Mouse (Mus musculus) urinary bladder, postnatal 14 days (tissue): ENCODE data around the gene Dbndd2.

ENCODE experiments used
- DNase-seq: peaks from one replicate; pipeline ENCODE4 v3.0.0; 2021; ENCODE audit warnings: low spot score

Dbndd2 gene

DNA sequence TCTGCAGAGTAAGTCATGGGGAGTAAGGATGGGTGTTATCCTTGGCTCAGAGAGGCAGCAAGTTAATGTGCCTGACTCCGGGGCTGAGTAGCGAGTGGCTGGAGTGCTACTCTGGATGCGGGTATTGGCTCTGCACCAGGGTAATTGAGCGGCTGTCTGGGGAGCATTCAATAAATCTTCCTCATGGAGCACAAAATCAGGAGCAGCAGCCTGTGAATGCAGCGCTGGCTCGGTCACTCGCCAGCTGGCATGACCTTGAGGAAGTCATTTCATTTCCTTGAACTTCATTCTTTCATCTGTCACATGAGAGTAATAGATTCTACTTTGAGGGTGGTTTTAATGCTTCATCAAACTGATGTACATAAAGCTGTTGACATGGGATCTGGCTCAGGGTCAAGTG is 14.6 kb downstream of the Dbndd2 start:
- no peak for DNase-seq

DNA sequence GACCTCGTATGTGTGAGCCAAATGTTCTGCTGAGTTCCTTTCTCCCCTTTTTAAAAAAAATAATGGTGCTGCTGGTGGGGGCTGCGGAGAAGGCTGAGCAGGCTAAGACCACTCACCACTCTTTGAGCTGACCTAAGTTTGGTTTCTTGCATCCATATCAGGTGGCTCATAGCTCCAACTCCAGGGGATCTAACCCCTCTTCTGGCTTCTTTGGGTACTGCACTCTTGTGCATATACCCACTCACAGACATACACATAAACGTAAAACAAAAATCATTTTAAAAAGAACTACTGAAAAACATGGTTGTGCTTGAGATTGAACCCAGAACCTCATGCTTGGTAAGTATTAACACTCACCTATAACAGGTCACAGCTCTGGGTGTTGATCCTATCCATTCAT is 19.0 kb downstream of the Dbndd2 start:
- DNase-seq = no peak

DNA sequence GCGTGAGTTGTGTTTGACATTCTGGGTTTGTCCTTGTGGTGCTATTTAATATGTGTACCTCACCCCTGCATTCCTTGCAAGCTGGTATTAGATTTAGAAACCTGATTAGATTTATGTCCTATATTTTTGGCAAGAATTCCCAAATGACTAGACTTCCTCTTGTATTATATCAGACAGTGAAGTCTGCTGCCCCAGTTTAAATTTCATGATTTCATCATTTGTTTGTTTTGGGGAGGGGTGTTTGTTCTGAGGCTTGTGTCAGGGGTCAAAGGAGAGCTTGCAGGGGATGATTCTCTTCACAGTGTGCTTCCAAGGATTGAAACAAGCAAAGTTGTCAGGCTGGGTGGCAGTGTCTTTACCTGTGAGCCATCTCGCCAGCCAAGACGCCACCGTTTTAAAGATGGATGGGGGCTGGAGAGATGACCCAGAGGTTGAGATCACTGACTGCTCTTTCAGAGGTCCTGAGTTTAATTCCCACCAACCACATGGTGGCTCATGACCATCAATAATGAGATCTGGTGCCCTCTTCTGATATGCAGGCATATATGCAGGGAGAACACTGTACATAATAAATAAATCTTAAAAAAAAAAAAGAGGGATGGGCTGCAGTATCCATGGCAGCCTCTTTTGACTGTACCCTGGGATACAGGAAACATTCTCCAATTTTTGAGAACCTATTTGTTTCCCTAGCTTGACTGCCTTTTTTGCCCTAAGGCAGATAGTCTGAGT is 19.9 kb downstream of the Dbndd2 start:
- no peak for DNase-seq

DNA sequence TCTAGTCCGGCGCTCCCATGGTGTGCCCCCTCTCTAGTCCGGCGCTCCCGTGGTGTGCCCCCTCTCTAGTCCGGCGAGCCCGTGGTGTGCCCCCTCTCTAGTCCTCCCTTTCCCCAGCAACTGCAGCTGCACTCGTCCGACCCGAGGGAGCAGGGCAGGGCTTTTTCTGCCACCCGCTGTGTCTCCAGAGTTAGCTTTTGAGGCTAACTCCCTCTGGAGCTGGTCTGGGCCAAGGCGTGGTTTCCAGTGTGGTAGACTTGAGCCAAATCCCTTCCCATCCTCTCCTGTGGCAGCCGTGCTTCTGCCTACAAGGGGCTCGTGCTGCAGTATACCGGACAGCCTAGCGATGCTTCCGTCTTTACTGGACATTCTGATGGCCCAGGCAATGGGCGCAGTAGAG is 21.9 kb downstream of the Dbndd2 start:
- no peak for DNase-seq

DNA sequence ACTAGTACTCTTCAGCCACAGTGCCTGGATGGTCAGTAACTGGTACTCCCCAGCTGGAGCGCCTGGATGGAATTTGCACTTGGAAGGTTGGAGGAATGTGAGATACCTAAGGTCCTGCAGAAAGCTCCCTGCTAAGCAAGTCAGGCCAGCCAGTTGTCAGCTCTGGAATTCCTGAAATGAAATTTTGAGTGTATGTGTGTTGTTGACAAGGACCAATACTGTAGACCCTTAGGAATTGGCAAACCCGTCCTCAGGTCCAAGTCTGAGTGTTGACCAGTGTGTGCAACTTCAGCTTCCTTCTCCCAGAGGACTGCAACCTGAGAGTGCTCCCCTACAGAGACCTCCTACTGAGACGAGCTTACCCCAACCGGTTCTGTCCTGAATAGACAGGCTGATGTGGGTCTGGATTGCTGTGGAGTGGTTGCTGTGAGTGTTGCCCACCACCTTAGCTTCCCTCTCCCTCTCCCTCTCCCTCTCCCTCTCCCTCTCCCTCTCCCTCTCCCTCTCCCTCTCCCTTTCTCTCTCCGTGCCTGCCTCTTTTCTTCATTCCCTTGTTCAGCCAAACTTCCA is 24.8 kb downstream of the Dbndd2 start:
- no peak for DNase-seq

DNA sequence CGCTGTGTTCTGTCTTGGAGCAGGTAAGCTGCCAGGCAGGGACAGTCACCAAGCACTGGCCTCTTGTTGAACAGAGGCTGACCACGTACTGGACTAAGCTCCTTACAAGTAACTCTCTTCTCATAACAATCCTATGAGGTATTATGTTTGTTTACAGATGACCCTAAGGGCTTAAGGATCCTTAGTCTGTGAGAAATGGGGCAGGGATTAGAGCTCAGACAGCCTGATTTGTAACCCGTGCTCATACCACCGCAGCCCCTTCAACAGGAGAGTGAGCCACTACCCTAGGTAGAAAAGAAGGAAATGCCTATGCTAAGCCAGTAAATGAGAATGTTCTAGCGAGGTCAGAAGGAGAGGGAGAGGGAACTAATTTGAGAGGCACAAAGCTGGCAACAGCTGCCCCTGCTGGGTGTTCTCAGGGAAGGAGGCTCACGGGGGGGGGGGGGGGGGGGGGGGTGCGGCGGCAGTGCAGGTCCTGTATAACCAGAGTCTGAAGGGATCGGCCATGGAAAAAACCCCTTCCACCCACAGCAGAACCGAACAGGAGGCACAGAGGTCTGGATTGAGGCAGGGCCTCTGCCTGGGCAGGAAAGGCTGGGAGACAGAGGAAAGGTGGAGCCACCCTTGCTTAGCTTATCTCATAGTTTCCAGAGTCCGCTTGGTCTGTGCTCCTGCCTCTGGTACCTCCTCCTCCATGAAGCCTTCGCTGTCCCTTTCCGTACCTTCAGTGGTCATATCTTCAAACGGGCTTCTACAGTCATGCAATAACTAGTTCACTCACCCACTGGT is 26.4 kb downstream of the Dbndd2 start:
- DNase-seq = no peak

DNA sequence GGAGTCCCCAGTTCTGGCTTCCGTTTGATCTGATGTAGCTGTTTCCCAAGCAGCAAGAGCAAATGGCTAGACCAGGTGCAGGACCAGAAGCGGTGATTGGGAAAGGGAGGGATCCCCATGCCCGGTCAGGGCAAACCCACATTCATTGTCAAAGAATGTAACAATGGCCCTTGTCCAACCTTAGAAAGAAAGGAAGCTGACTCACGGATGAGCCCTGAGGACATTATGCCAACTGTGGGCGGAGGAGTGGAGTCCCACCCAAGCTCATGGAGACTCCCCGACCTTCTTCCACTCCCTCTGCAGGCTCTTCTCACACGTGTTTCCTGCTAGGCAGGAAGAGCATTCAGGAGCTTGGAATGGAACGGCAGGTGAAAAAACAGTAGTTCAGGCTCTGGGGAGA is 27.5 kb downstream of the Dbndd2 start:
- DNase-seq = peak; percentile 71

DNA sequence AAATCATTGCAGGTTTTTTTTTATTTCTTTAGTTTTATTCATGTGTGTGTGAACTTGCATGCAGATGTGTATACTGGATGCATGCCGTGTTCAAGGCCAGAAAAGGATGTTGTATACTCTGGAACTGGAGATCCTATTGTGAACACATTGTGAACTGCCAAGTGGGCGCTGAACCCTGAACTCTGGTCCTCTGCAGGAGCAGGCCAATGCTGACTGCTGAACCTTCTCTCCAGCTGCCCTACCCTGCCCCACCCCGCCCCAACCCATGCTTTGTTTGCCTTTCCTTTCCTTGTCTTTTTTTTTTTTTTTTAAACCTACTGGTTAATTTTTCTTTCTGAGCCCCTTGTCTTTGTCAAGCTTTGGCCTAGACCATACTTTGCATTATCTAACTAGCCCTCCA is 29.0 kb downstream of the Dbndd2 start:
- no peak for DNase-seq

DNA sequence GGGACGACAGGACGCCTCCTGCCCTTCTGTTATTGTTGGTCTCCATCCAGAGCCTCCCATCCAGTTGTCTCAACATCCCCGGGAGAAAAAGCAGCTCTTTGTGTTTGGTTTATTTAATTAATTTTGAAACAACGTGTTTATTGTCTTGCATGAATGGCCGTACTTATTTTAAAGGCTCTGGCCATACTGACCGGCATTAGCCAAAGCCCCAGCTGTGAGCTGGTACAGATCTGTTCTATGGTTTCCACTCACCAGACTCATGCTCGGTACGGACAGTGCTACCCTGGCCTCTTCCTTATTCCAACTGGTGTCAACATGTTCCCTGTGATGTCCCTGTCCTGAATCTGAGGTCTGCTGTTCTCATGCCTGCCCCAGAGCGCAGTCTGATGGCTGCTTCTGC is 30.0 kb downstream of the Dbndd2 start:
- DNase-seq = no peak

DNA sequence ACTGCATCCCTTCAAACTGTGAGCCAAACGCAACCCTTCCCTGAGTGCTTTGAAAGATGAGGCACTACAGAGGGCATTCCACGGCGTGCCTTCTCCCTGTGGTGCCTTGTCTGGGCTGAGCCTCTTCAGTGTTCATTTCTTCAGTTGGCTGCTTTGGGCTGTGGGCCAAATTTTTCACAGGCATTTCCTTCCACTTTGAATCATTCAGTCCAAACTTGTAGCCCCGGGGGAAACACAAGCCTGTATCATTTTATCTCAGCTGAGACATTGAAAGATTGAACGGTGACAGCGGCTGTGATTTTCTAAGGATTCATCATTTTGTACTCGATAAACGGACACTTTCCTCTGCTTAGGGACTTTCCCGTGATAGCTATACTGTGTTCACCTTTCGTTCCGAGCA is 30.7 kb downstream of the Dbndd2 start:
- no peak for DNase-seq

DNA sequence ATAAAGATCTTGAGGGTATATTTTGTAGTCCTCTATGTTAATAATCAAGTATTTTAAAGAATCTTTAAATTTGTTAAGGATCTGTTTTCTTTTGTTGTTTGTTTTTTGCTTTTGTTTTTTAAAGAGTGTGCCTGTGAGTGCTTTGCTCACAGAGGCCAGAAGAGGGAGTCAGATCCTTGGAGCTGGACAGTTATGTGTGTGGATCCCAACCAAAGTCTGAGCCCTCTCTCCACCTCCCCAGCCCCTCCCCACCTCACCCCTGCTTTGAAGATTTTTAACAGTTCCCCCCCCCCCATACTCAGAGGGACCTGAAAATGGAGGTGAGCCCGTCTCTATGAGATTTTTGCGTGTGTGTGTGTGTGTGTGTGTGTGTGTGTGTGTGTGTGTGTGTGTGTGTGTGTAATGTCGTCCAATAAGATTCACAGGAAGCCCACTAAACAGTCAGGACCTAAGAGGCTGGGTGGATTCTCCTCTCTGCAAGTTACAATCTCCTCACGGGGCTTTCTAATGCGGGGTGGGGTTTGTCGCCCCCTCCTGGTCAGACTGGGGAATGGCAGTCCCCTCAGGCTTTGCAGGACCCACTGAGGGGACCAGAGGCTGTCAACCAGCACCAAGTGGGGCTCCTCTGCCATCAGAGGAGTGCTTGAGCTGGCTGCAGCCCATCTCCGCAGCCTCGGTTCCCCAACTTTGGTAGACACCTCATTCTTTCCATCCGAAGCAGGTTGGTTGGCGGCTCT is 31.7 kb downstream of the Dbndd2 start:
- peak; percentile 57 for DNase-seq

DNA sequence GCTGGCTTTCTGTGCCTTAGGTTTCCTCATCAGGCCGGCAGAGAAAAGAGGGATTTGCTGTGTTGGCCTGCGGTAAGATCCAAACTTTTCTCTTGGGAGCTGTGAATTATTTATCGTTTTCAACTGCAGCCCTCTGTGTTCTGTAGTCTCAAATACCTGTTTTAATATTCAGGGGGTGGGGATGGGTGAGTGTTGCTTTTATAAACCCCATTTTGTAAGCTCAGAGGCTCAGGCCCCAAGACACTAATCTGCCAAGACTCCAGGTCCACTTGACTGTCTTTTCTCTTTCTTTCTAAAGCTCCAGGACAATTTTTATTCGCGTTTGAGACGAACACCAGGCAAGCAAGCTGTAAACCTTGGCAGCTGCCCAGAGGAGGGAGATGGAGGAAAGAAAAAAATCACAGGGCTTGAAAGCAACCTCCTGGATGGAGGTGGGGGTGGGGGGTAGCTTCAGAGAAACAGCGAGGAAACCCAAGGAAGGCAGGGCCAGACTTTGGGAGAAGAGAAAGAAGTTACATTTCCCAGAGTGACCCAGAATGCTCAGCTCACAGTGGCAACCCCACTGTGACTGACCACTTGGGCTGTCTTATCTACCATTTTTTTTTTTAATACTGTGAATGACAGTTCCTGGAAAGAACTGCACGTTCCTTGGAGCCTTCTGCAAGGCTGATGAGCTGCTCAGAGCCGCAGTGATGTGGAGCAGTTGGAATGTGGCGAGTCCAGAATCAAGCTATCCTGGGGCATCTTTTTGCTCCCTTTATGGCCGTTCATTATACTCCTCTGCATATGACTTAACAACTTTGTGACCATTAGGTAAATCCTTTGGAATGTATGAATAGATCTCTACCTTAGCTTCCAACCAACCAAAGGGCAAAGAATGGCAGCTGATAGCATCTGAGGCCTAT is 32.6 kb downstream of the Dbndd2 start:
- no peak for DNase-seq

DNA sequence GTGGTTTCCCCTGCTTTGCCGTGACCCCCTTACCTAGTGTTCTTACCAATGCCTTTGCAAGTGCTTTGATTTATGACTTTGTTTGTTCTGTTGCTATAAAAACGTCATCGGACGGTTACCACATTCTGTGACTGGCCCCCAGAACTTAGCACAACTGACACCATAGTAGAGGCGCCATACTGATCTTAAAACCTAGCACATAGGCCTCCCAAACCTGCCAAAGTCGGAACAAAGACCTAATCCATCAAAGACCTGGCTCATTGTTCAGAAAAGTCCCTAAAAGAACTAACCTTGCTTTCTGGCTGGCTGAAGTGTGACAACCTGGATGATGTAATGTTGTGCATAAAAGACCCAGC is 33.2 kb downstream of the Dbndd2 start:
- DNase-seq = no peak

DNA sequence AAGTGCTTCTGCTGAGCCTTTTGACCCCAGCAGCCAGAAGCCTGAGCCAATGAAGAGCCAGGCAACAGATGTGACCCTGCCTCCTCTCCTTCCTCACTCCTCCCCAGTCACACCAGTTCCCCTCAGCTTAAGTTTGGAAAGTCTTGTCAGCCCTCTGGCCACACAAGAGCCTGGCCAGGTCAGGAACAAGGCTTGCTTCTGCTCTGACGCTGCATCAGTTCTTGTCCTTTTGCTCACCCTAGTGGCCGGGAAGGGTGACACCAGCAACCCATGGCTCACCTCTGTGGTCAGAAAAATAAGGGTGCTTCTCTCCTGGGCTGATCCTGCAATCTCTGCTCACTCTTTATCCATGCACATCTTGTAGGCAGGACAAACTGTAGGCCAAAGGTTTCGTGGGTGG is 34.9 kb downstream of the Dbndd2 start:
- peak; percentile 76 for DNase-seq

DNA sequence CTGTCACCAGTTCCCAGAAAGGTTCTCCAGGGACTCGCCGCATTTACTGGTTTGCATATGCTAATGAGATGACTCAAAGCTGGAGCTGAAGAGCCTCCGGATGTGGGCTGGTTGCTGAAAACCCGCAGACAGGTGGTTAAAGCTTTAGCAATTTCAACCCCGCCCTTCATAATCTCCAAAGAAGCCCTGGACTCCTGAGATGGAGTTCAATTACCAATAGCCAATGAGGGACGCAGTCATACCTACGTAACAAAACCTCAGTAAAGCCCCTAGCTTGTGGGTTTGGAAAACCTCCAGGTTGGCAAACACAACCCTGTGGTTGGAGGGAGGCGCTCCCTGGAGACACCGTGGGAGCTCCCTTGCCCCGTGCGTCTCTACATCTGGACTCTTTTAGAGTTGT is 35.9 kb downstream of the Dbndd2 start:
- DNase-seq = no peak

DNA sequence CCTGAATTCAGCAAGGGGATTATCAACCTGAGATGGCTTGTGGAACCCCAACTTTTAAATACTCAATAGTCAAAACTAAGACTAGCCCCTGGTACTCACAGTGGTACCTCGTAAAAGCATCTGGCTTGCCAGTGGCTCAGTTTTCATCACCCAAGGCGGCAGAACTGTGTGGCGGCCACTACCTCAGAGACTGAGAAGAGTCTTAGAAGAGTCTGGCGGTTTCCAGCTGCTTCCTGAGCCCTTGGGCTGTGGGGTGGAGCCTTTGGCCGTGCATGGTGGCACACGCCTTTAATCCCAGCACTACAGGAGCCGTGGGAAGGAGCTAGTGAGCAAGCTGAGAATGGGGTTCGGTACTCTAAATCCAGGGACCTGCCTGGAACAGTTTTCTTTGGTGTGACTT is 36.4 kb downstream of the Dbndd2 start:
- no peak for DNase-seq

DNA sequence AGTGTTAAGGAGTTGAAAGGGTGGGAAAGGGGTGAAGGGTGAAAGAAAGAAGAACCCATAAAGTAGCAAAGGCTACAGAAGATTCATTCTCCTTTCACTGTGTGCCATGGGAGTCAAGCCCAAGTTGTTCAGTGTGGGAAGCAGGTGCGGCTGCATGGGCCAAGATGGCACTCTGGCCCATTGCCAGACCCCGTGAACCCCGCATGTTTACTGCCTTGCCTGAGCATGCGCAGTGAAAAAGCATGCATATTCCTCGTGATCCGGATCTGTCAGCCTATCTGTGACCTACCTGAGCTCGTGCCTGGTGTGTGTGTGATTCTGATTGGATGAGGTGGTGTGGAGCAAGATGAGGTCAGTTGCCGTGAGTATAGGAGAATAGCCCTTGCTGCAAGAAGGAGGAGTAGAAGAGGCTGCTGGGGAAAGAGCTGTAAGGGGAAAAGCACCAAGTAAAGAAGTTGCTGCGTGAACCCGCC is 37.4 kb downstream of the Dbndd2 start:
- DNase-seq = no peak

DNA sequence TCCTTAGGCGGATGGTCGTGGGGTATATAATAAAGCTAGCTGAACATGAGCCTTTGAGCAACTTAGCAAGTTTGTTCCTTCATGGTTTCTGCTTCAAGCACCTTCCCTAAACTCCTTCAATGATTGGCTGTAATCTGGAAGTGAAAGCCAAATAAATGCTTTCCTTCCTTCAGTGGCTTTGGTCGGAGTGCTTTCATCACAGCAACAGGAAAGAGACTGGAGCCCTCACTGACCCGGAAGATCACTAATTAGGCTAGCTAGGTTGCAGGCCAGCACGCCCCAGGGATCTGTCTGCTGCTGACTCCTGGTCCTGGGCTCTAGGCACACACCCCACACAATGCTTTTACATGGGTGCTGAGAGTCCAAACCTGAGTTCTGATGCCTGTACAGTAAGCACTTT is 42.7 kb downstream of the Dbndd2 start:
- DNase-seq = no peak

DNA sequence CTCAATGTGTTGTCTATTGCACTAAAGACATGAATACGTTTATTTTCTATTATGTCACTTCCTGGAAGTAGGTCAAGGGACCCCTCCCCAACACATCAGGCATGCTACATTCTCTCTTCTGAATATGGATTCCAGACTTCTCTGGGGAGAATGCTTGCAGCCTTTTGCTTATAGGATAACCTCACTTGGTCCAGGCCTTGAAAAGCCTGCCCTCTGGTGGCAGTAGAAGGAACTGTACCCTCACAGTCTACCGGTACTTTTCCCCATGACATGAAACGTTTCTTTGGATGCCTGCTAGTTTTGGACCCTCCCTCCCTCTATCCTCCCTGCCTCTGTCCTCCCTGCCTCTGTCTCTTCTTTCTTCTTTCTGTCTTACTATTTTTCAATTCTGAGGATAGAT is 45.3 kb downstream of the Dbndd2 start:
- peak; percentile 85 for DNase-seq

DNA sequence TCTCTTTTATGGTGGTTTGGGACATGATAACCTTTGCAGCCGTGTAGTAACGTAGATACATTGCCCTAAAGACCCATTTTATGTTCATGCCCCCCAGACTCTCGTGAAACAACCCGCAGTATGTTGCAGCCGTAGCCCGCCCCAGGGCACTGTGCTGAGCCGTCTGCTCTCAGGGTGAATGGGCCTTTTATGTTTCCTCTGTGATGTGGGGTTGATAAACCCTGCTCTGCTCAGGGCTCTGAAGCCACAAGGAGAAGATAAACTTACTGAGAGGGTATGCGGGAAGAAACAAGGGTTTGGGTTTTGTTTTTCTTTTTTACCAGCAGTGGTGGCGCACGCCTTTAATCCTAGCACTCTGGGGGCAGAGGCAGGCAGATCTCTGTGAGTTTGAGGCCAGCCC is 48.4 kb downstream of the Dbndd2 start:
- DNase-seq = no peak

DNA sequence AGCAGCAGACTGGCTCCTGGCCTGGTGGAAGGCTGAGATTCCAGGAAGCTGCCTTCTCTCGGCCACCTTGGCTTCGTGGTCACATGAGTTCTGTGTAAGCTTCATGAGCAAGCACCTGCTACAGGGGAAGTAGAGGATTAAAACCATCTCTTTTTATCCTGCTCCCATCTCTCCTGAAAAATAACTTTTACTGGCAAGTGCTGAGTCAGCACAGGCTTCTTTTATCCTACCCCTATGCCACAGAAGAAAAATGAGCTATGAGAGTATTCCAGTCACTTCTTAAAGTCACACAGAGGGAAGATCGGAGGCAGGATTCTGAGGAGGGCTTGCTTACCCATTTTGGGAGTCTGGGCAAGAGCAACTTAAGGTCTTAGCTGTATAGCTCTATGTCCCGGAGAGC is 51.1 kb downstream of the Dbndd2 start:
- DNase-seq = no peak
